ENCODE assay signal across 9 mouse cellular contexts in the genomic region with DNA sequence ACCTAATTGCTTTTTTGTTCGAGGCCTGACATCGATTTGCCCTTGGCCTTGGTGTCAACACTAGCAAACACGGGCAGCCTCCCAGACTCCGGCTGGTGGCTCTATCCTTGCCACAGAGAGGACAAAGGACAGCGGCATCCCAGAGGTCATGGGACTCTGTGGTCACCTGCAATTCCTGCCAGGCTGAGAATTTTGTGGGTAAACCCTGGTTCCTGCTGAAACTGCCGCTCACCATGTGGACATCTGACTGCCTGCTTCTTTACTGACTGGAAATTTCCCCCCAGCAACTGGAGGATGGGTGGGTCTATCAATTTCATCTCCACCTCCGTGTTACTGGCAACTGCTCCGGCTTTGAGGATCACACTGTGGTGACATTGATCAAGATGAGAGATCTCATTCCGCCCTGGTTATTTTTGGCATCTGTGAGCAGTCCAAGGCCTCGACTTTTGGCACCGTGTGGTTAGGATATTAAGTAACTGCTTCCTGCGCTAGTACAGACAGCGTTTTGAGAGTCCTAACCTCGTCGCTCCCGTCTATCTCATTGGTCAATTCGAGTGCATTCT.
A peak's percentile ranks its signal among the peaks of the same experiment; 100 is the strongest.
DNase-seq lines count a peak whose midpoint lies in the region; ATAC-seq lines count a peak whose summit lies in the region.
"Had no signal": no experiment of that assay in that cellular context is flagged by ENCODE, and none has a peak within 500 bp of the region (broad histone marks: within the 10 kb centered on the region; RNA-seq: fewer than 3 reads in every experiment).

No protein-coding gene starts in this region.

- H3K27me3 ChIP-seq in heart, embryonic 12.5 days (replicated peaks) = no peaks in the 10 kb centered on the region
- H3K27me3 ChIP-seq in liver, embryonic 15.5 days = no peaks in the 10 kb centered on the region
- H3K27me3 ChIP-seq in intestine, embryonic 15.5 days (replicated peaks) = no peaks in the 10 kb centered on the region
- H3K27me3 ChIP-seq: heart, embryonic 13.5 days had no signal

- no peak overlapping the region for H3K4me3 ChIP-seq in heart, embryonic 12.5 days
- no peak overlapping the region for H3K4me3 ChIP-seq in liver, embryonic 15.5 days (replicated peaks)
- no peak overlapping the region for H3K4me3 ChIP-seq in intestine, embryonic 15.5 days (replicated peaks)
- H3K4me3 ChIP-seq: heart, embryonic 13.5 days had no signal

- peaks cover 36% of the 10 kb centered on the region for H3K4me1 ChIP-seq in heart, embryonic 12.5 days (replicated peaks)
- peaks cover 16% of the 10 kb centered on the region for H3K4me1 ChIP-seq in liver, embryonic 15.5 days (replicated peaks)
- H3K4me1 ChIP-seq in intestine, embryonic 15.5 days (replicated peaks) = 0 out of 2 replicates have a peak, but pooled peaks cover 4% of the 10 kb centered on the region

- 62% methylated on average over 17 of the region's 17 CpGs for WGBS in heart, embryonic 12.5 days
- 32% methylated on average over 17 of the region's 17 CpGs for WGBS in liver, embryonic 15.5 days (ENCODE audit: insufficient replicate concordance)
- WGBS in intestine, embryonic 15.5 days = 64% methylated on average over 17 of the region's 17 CpGs

- peak; percentile 33 for DNase-seq in heart, adult 8-10 months (ENCODE audit: low spot score)
- peak; percentile 70 to 92 for DNase-seq in adrenal gland, adult (ENCODE audit: inconsistent age in 2 of 2, low spot score in 1 of 2)
- peak; percentile 65 to 73 for DNase-seq in gastrocnemius, adult 8-10 months (ENCODE audit: low spot score in 2 of 2)
- DNase-seq in MN1 (ENCODE audit: low spot score) = no peak
- DNase-seq in urinary bladder, postnatal 14 days (ENCODE audit: low spot score) = no peak

- H3K4me2 ChIP-seq in heart, embryonic 12.5 days = no peak overlapping the region
- H3K4me2 ChIP-seq in liver, embryonic 15.5 days = peak overlapping the region; percentile 37
- H3K4me2 ChIP-seq in intestine, embryonic 15.5 days (replicated peaks) = no peak overlapping the region
- H3K4me2 ChIP-seq: heart, embryonic 13.5 days had no signal

- no peak overlapping the region for H3K9ac ChIP-seq in heart, embryonic 12.5 days
- H3K9ac ChIP-seq in liver, embryonic 15.5 days = no peak overlapping the region
- no peak overlapping the region for H3K9ac ChIP-seq in intestine, embryonic 15.5 days
- H3K9ac ChIP-seq: heart, embryonic 13.5 days had no signal

- no peak for ATAC-seq in heart, embryonic 12.5 days (ENCODE audit: insufficient number of reproducible peaks, low FRiP score)
- peak; percentile 83 for ATAC-seq in liver, embryonic 15.5 days (ENCODE audit: insufficient read depth)
- ATAC-seq in intestine, embryonic 15.5 days = no peak

- no peak overlapping the region for H3K27ac ChIP-seq in heart, embryonic 12.5 days (ENCODE audit: poor library complexity, severe bottlenecking)
- peak overlapping the region; percentile 72 for H3K27ac ChIP-seq in liver, embryonic 15.5 days (replicated peaks)
- H3K27ac ChIP-seq in intestine, embryonic 15.5 days = no peak overlapping the region
- H3K27ac ChIP-seq: heart, embryonic 13.5 days had no signal

- no peaks in the 10 kb centered on the region for H3K9me3 ChIP-seq in heart, embryonic 12.5 days (replicated peaks)
- H3K9me3 ChIP-seq in liver, embryonic 15.5 days (replicated peaks) = no peaks in the 10 kb centered on the region
- no peaks in the 10 kb centered on the region for H3K9me3 ChIP-seq in intestine, embryonic 15.5 days

- no peaks in the 10 kb centered on the region for H3K36me3 ChIP-seq in heart, embryonic 12.5 days
- H3K36me3 ChIP-seq in liver, embryonic 15.5 days (replicated peaks) = no peaks in the 10 kb centered on the region
- no peaks in the 10 kb centered on the region; the same call in 1 of the 2 replicates for H3K36me3 ChIP-seq in intestine, embryonic 15.5 days
- H3K36me3 ChIP-seq: heart, embryonic 13.5 days had no signal

Comparison
In these comparisons a context has a peak if more than half of its experiments do, and no peak if none do; other contexts are left out.
1. DNase-seq: peak in heart, adult 8-10 months (single experiment), adrenal gland, adult (2 of 2) and gastrocnemius, adult 8-10 months (2 of 2); none in MN1 (single experiment) and urinary bladder, postnatal 14 days (single experiment).